Mouse (Mus musculus) hindbrain, embryonic 15.5 days (tissue): ENCODE results near the gene Sntb2. TPM values are rescaled to one million over a fixed set of nuclear protein-coding genes. Genes with fewer than 3 reads are reported as not detected.
"Not testable (repeated sequence)": the region's sequence is repeated elsewhere in the genome, so short reads cannot be mapped to it uniquely, and the experiment has no call there.

Experiments used
- ATAC-seq: fragments of 200-750 bp; cut with Nextera tagmentation; 2 replicates; pipeline ENCODE4 v1.8.0; 2017; ENCODE audit warnings: low read depth, moderate number of reproducible peaks, moderate TSS enrichment; ENCODE audit not compliant: low FRiP score
- H3K27ac ChIP-seq: fragments of 300-500 bp; sonication (generic); replicated peaks from 2 replicates; pipeline ENCODE4 v1.5.1; 2015; ENCODE audit warnings: mild to moderate bottlenecking, inconsistent platforms
- H3K27me3 ChIP-seq: fragments of 300-500 bp; sonication (generic); 2 replicates; pipeline ENCODE4 v1.6.1; 2015; ENCODE audit warnings: control low read depth, inconsistent platforms
- H3K36me3 ChIP-seq: fragments of 300-500 bp; sonication (generic); 2 replicates; pipeline ENCODE4 v1.6.1; 2015; ENCODE audit warnings: control low read depth, inconsistent platforms
- H3K4me1 ChIP-seq: fragments of 300-500 bp; sonication (generic); replicated peaks from 2 replicates; pipeline ENCODE4 v1.6.1; 2015; ENCODE audit warnings: control low read depth, inconsistent platforms
- H3K4me2 ChIP-seq: fragments of 300-500 bp; sonication (generic); 2 replicates; pipeline ENCODE4 v1.6.1; 2015; ENCODE audit warnings: moderate library complexity, mild to moderate bottlenecking, inconsistent platforms
- H3K4me3 ChIP-seq: fragments of 300-500 bp; sonication (generic); 2 replicates; pipeline ENCODE4 v1.5.1; 2015; ENCODE audit warnings: mild to moderate bottlenecking, inconsistent platforms
- H3K9ac ChIP-seq: fragments of 300-500 bp; sonication (generic); 2 replicates; pipeline ENCODE4 v1.6.1; 2015; ENCODE audit warnings: inconsistent platforms
- H3K9me3 ChIP-seq: fragments of 300-500 bp; sonication (generic); 2 replicates; pipeline ENCODE4 v1.6.1; 2016; ENCODE audit warnings: control low read depth, inconsistent platforms
- WGBS: fragments of 180-500 bp; shearing (Covaris S2); methylation state at CpG from one replicate; pipeline ENCODE4 v1.1.7; 2015; 5-methylcytosine and 5-hydroxymethylcytosine counted together
- polyA plus RNA-seq: library from polyadenylated mRNA; unstranded; fragments of >200 nt; fragmentation: Nextera tagmentation; extraction: Ambion mirVana; gene quantifications from 2 replicates; pipeline ENCODE4 v1.2.1, GENCODE M21; 2015

Sntb2 gene
- polyA plus RNA-seq, 1 experiment from 2014 or later = 6.5 TPM

- Histone ChIP-seq H3K4me2 (no peak overlapping the region), H3K9me3 (no peaks in the 10 kb centered on the region), H3K4me1 (no peaks in the 10 kb centered on the region), H3K9ac (no peak overlapping the region), H3K36me3 (no peaks in the 10 kb centered on the region), H3K27me3 (no peaks in the 10 kb centered on the region), H3K4me3 (no peak overlapping the region), H3K27ac (no peak overlapping the region)
- no peak for ATAC-seq
- 85% methylated on average over 3 of the region's 3 CpGs for WGBS
These were observed 22.7 kb downstream of the Sntb2 start for GRCm38 (mm10) chr8:106958212-106958611.

DNA sequence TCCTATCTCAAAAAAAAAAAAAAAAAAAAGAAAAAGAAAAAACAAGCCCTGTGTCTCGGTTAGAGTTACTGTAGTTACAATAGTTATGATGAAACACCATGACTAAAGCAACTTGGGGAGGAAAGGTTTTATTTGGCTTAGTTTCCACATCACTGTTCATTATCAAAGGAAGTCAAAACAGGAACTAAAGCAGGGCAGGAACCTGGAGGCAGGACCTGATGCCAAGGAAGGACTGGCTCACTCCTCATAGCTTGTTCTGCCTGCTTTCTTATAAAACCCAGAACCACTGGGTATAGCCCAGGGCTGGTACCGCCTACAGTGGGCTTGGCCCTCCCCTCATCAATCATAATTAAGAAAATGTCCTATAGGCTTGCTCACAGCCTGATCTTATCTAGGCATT, 24.1 kb downstream of the Sntb2 start:
- no peak overlapping the region for H3K9ac ChIP-seq
- no peaks in the 10 kb centered on the region for H3K4me1 ChIP-seq
- no peaks in the 10 kb centered on the region for H3K27me3 ChIP-seq
- WGBS = 88% methylated on average over 2 of the region's 2 CpGs
- no peak overlapping the region for H3K4me2 ChIP-seq
- no peak overlapping the region for H3K27ac ChIP-seq
- no peaks in the 10 kb centered on the region for H3K36me3 ChIP-seq
- H3K4me3 ChIP-seq = no peak overlapping the region
- no peak for ATAC-seq
- no peaks in the 10 kb centered on the region for H3K9me3 ChIP-seq

- Histone ChIP-seq H3K4me1 (no peaks in the 10 kb centered on the region), H3K27me3 (no peaks in the 10 kb centered on the region), H3K9me3 (no peaks in the 10 kb centered on the region), H3K36me3 (no peaks in the 10 kb centered on the region), H3K4me2 (no peak overlapping the region), H3K4me3 (no peak overlapping the region), H3K27ac (no peak overlapping the region), H3K9ac (no peak overlapping the region)
- 81% methylated on average over 3 of the region's 3 CpGs for WGBS
- no peak for ATAC-seq
These were observed 26.8 kb downstream of the Sntb2 start for GRCm38 (mm10) chr8:106962322-106962721.

DNA sequence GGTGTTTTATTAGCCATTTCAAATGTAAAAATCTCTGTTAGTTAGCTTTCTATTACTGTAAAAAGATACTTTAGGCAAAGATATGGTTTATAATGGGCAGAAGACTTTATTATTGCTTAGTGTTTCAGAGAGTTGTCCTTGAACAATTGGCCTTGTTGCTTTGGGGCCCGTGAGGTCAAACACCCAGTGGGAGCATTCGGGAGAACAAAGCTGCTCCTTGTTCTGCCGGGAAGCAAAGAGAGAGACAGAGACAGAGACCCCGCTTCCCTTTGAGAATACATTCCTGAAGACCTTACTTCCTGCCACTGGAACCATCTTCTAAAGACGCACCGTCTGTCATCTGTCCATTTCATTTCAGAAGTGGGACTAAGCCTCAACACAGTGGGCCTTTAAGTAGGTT, 27.8 kb downstream of the Sntb2 start:
- Histone ChIP-seq H3K9me3 (no peaks in the 10 kb centered on the region), H3K4me2 (no peak overlapping the region), H3K4me3 (no peak overlapping the region), H3K27me3 (no peaks in the 10 kb centered on the region), H3K36me3 (no peaks in the 10 kb centered on the region), H3K9ac (no peak overlapping the region), H3K27ac (no peak overlapping the region), H3K4me1 (no peaks in the 10 kb centered on the region)
- WGBS = 21% methylated on average over 6 of the region's 6 CpGs
- no peak for ATAC-seq

GRCm38 (mm10) chr8:106964573-106964972, 29.0 kb downstream of the Sntb2 start:
- 86% methylated on average over 4 of the region's 4 CpGs for WGBS
- Histone ChIP-seq H3K27ac (no peak overlapping the region), H3K4me1 (no peaks in the 10 kb centered on the region), H3K9ac (no peak overlapping the region), H3K9me3 (no peaks in the 10 kb centered on the region), H3K27me3 (no peaks in the 10 kb centered on the region), H3K36me3 (no peaks in the 10 kb centered on the region), H3K4me2 (no peak overlapping the region), H3K4me3 (no peak overlapping the region)
- no peak for ATAC-seq

- Histone ChIP-seq H3K4me2 (no peak overlapping the region), H3K36me3 (no peaks in the 10 kb centered on the region), H3K4me1 (0 out of 2 replicates have a peak, but pooled peaks cover 2% of the 10 kb centered on the region), H3K27me3 (no peaks in the 10 kb centered on the region), H3K4me3 (no peak overlapping the region), H3K9ac (no peak overlapping the region), H3K9me3 (no peaks in the 10 kb centered on the region), H3K27ac (no peak overlapping the region)
- 87% methylated on average over 3 of the region's 3 CpGs for WGBS
- no peak for ATAC-seq
These were observed 34.4 kb downstream of the Sntb2 start for GRCm38 (mm10) chr8:106969964-106970363.

DNA sequence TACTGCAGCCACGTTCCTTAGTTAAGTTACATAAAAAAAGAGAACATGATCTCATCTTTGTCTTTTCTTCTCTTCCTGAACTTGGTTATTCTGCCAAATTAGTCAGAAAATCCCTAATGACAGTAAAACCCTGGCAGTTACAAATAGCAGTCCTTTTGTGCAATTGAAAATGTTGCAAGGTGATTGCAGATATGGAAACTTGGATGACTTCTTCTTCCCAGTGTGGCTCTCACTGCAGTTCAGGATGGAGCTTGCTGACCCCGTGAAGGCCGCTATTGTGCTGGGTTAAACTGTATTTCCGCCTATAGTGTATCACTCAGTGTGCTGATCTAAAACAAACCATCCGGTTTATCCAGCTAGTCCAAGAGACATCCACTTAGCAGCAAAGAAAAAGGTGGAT, 36.4 kb downstream of the Sntb2 start:
- WGBS = 77% methylated on average over 5 of the region's 5 CpGs
- ATAC-seq = no peak
- no peaks in the 10 kb centered on the region for H3K36me3 ChIP-seq

GRCm38 (mm10) chr8:106972538-106973264, 37.2 kb downstream of the Sntb2 start:
- H3K27ac ChIP-seq = no peak overlapping the region
- no peaks in the 10 kb centered on the region for H3K27me3 ChIP-seq
- no peak overlapping the region for H3K4me3 ChIP-seq
- no peak for ATAC-seq
- no peak overlapping the region for H3K4me2 ChIP-seq
- 82% methylated on average over 6 of the region's 6 CpGs for WGBS
- 0 out of 2 replicates have a peak, but pooled peaks cover 2% of the 10 kb centered on the region for H3K4me1 ChIP-seq
- H3K9ac ChIP-seq = no peak overlapping the region
- no peaks in the 10 kb centered on the region for H3K9me3 ChIP-seq
- no peaks in the 10 kb centered on the region for H3K36me3 ChIP-seq

More for the DNA sequence above, 36.4 kb downstream of the Sntb2 start:
- H3K27me3 ChIP-seq = no peaks in the 10 kb centered on the region
- 0 out of 2 replicates have a peak, but pooled peaks cover 2% of the 10 kb centered on the region for H3K4me1 ChIP-seq
- no peak overlapping the region for H3K4me2 ChIP-seq
- H3K4me3 ChIP-seq = no peak overlapping the region
- H3K27ac ChIP-seq = no peak overlapping the region
- no peak overlapping the region for H3K9ac ChIP-seq
- no peaks in the 10 kb centered on the region for H3K9me3 ChIP-seq

DNA sequence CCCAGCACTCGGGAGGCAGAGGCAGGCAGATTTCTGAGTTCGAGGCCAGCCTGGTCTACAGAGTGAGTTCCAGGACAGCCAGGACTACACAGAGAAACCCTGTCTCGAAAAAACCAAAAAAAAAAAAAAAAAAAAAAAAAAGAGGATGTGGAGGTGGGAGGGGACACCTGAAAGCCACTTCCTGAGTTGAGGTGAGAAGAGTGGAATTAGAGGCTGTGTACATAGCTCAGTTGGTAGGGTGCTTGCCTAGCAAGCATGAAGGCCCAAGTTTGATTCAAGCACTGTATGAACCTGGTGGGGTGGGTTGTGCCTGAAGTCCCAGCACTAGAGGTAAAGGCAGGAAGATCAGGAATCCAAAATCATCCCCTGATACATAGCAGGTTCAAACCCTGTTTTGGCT, 38.0 kb downstream of the Sntb2 start:
- not testable (repeated sequence) for H3K27ac ChIP-seq, H3K4me2 ChIP-seq, H3K9ac ChIP-seq, H3K4me3 ChIP-seq, H3K9me3 ChIP-seq, ATAC-seq, H3K27me3 ChIP-seq, H3K36me3 ChIP-seq, H3K4me1 ChIP-seq
- 100% methylated on average over 2 of the region's 3 CpGs for WGBS

GRCm38 (mm10) chr8:106974754-106975153, 39.2 kb downstream of the Sntb2 start:
- Histone ChIP-seq H3K9ac (no peak overlapping the region), H3K36me3 (no peaks in the 10 kb centered on the region), H3K4me3 (no peak overlapping the region), H3K27ac (no peak overlapping the region), H3K9me3 (no peaks in the 10 kb centered on the region), H3K4me1 (peaks cover 9% of the 10 kb centered on the region; the same call in 1 of the 2 replicates), H3K4me2 (no peak overlapping the region), H3K27me3 (no peaks in the 10 kb centered on the region)
- 70% methylated on average over 7 of the region's 7 CpGs for WGBS
- no peak for ATAC-seq

- Histone ChIP-seq H3K27me3 (no peaks in the 10 kb centered on the region), H3K36me3 (no peaks in the 10 kb centered on the region), H3K4me3 (no peak overlapping the region), H3K27ac (no peak overlapping the region), H3K4me1 (peaks cover 9% of the 10 kb centered on the region; the same call in 1 of the 2 replicates), H3K9ac (no peak overlapping the region), H3K9me3 (no peaks in the 10 kb centered on the region), H3K4me2 (no peak overlapping the region)
- 92% methylated on average over 2 of the region's 2 CpGs for WGBS
- no peak for ATAC-seq
These were observed 40.2 kb downstream of the Sntb2 start for GRCm38 (mm10) chr8:106975764-106976163.

DNA sequence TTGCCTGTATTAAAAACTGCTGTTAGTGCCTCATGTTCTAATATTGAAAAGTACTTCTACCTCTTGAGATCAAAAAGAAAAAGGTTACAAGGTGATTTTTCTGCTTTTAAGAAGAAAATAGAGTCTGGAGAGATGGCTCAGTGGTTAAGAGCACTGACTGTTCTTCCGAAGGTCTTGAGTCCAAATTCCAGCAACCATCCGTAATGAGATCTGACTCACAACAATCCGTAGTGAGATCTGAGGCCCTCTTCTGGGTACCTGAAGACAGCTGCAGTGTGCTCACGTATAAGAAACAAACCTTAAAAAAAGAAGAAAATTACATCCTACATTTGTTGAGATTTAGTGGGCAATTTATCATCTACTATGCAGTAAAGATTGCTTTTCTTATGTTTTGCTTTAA, 40.9 kb downstream of the Sntb2 start:
- Histone ChIP-seq H3K4me2 (no peak overlapping the region), H3K4me1 (peaks cover 9% of the 10 kb centered on the region; the same call in 1 of the 2 replicates), H3K9ac (no peak overlapping the region), H3K4me3 (no peak overlapping the region), H3K27ac (no peak overlapping the region), H3K9me3 (no peaks in the 10 kb centered on the region), H3K36me3 (no peaks in the 10 kb centered on the region), H3K27me3 (no peaks in the 10 kb centered on the region)
- no peak for ATAC-seq
- 85% methylated on average over 4 of the region's 4 CpGs for WGBS
